Mouse (Mus musculus) kidney, adult 11 months (tissue): ENCODE measurements around the gene Dgcr8.

Experiments used
- DNase-seq: peaks from one replicate; pipeline ENCODE4 v3.0.0; 2022

The Dgcr8 gene

GRCm38 (mm10) chr16:18248433-18249363, 40.3 kb downstream of the Dgcr8 start, which contains the start of the genes Trmt2a and Ranbp1:
Trmt2a (plus strand) TSS chr16:18248679.
Ranbp1 (minus strand) TSS chr16:18248732.
- DNase-seq = peak; percentile 98

- DNase-seq = no peak
Measured at GRCm38 (mm10) chr16:18247521-18248399, 41.3 kb downstream of the Dgcr8 start.

GRCm38 (mm10) chr16:18241581-18241980, 47.5 kb downstream of the Dgcr8 start:
- no peak for DNase-seq

- DNase-seq = no peak
Measured at GRCm38 (mm10) chr16:18236676-18237501, 52.2 kb downstream of the Dgcr8 start.

GRCm38 (mm10) chr16:18235389-18236065, 53.5 kb downstream of the Dgcr8 start:
- DNase-seq = peak; percentile 74

- peak; percentile 63 for DNase-seq
Measured at GRCm38 (mm10) chr16:18234671-18235388, 54.2 kb downstream of the Dgcr8 start, which contains the start of gene Zdhhc8. Zdhhc8 (minus strand) TSS chr16:18235136.

GRCm38 (mm10) chr16:18233919-18234670, 55.0 kb downstream of the Dgcr8 start:
- no peak for DNase-seq

- no peak for DNase-seq
Measured at GRCm38 (mm10) chr16:18233451-18233850, 55.6 kb downstream of the Dgcr8 start.

- DNase-seq = no peak
Measured at GRCm38 (mm10) chr16:18231451-18231850, 57.6 kb downstream of the Dgcr8 start.

- no peak for DNase-seq
Measured at GRCm38 (mm10) chr16:18231047-18231446, 58.0 kb downstream of the Dgcr8 start.

GRCm38 (mm10) chr16:18230617-18231016, 58.4 kb downstream of the Dgcr8 start:
- no peak for DNase-seq

GRCm38 (mm10) chr16:18229622-18230021, 59.4 kb downstream of the Dgcr8 start:
- DNase-seq = no peak

- DNase-seq = no peak
Measured at GRCm38 (mm10) chr16:18228856-18229255, 60.2 kb downstream of the Dgcr8 start.

GRCm38 (mm10) chr16:18227897-18228422, 61.1 kb downstream of the Dgcr8 start:
- no peak for DNase-seq

- DNase-seq = no peak
Measured at GRCm38 (mm10) chr16:18227187-18227586, 61.9 kb downstream of the Dgcr8 start.

GRCm38 (mm10) chr16:18222188-18222587, 66.9 kb downstream of the Dgcr8 start:
- DNase-seq = no peak

GRCm38 (mm10) chr16:18221543-18221898, 67.5 kb downstream of the Dgcr8 start:
- DNase-seq = no peak

- no peak for DNase-seq
Measured at GRCm38 (mm10) chr16:18220856-18221542, 68.0 kb downstream of the Dgcr8 start.

GRCm38 (mm10) chr16:18220001-18220400, 69.0 kb downstream of the Dgcr8 start:
- DNase-seq = no peak
